Mouse (Mus musculus): ENCODE results near the gene Ei24. TPM values are rescaled to one million over a fixed set of nuclear protein-coding genes. Genes with fewer than 3 reads are reported as not detected.
A peak's percentile ranks its signal among the peaks of the same experiment; 100 is the strongest.

Gene Ei24
- polyA plus RNA-seq, 1 experiment from 2014 or later, result 81.5 TPM

GRCm38 (mm10) chr9:36808126-36808785 lies 11.1 kb upstream of the Ei24 start:
- H3K9me3 ChIP-seq, result no peaks in the 10 kb centered on the region
- no peaks in the 10 kb centered on the region for H3K27me3 ChIP-seq (ENCODE audit: insufficient read depth, poor library complexity, severe bottlenecking)
- H3K4me3 ChIP-seq, result no peak overlapping the region
- no peaks in the 10 kb centered on the region for H3K36me3 ChIP-seq
- H3K27ac ChIP-seq, result no peak overlapping the region
- WGBS, result 80% methylated on average over 5 of the region's 5 CpGs
- no peak for DNase-seq (ENCODE audit: low spot score)
- no peaks in the 10 kb centered on the region for H3K4me1 ChIP-seq

GRCm38 (mm10) chr9:36805256-36805975 lies 8.2 kb upstream of the Ei24 start:
- Histone ChIP-seq H3K4me3 (no peak overlapping the region), H3K27me3 (ENCODE audit: insufficient read depth, poor library complexity, severe bottlenecking) (no peaks in the 10 kb centered on the region), H3K27ac (no peak overlapping the region), H3K36me3 (no peaks in the 10 kb centered on the region), H3K4me1 (no peaks in the 10 kb centered on the region), H3K9me3 (no peaks in the 10 kb centered on the region)
- 85% methylated on average over 3 of the region's 3 CpGs for WGBS
- DNase-seq (ENCODE audit: low spot score), result no peak

- Histone ChIP-seq H3K4me3 (no peak overlapping the region), H3K36me3 (no peaks in the 10 kb centered on the region), H3K4me1 (no peaks in the 10 kb centered on the region), H3K27ac (no peak overlapping the region), H3K27me3 (ENCODE audit: insufficient read depth, poor library complexity, severe bottlenecking) (no peaks in the 10 kb centered on the region), H3K9me3 (no peaks in the 10 kb centered on the region)
- DNase-seq (ENCODE audit: low spot score), result no peak
- whole genome bisulfite sequencing, result 81% methylated on average over 3 of the region's 3 CpGs
Observed at GRCm38 (mm10) chr9:36803926-36804325, 6.7 kb upstream of the Ei24 start.

- no peak overlapping the region for H3K4me3 ChIP-seq
- WGBS, result 75% methylated on average over 6 of the region's 6 CpGs
Observed at GRCm38 (mm10) chr9:36803386-36803785, 6.2 kb upstream of the Ei24 start.

GRCm38 (mm10) chr9:36802951-36803350 lies 5.8 kb upstream of the Ei24 start:
- Histone ChIP-seq H3K4me1 (no peaks in the 10 kb centered on the region), H3K27me3 (ENCODE audit: insufficient read depth, poor library complexity, severe bottlenecking) (no peaks in the 10 kb centered on the region), H3K36me3 (no peaks in the 10 kb centered on the region), H3K9me3 (no peaks in the 10 kb centered on the region), H3K27ac (no peak overlapping the region), H3K4me3 (no peak overlapping the region)
- no peak for DNase-seq (ENCODE audit: low spot score)
- WGBS, result 87% methylated on average over 3 of the region's 3 CpGs

More at GRCm38 (mm10) chr9:36803386-36803785, 6.2 kb upstream of the Ei24 start:
- DNase-seq (ENCODE audit: low spot score), result no peak
- H3K9me3 ChIP-seq, result no peaks in the 10 kb centered on the region
- H3K4me1 ChIP-seq, result no peaks in the 10 kb centered on the region
- H3K27me3 ChIP-seq (ENCODE audit: insufficient read depth, poor library complexity, severe bottlenecking), result no peaks in the 10 kb centered on the region
- H3K36me3 ChIP-seq, result no peaks in the 10 kb centered on the region
- H3K27ac ChIP-seq, result no peak overlapping the region

GRCm38 (mm10) chr9:36801961-36802360 lies 4.8 kb upstream of the Ei24 start:
- H3K27ac ChIP-seq, result no peak overlapping the region
- DNase-seq (ENCODE audit: low spot score), result no peak
- no peaks in the 10 kb centered on the region for H3K27me3 ChIP-seq (ENCODE audit: insufficient read depth, poor library complexity, severe bottlenecking)
- WGBS, result 81% methylated on average over 2 of the region's 2 CpGs
- H3K9me3 ChIP-seq, result no peaks in the 10 kb centered on the region
- H3K36me3 ChIP-seq, result no peaks in the 10 kb centered on the region
- no peaks in the 10 kb centered on the region; the same call in 1 of the 2 replicates for H3K4me1 ChIP-seq
- no peak overlapping the region for H3K4me3 ChIP-seq

- DNase-seq (ENCODE audit: low spot score), result no peak
- no peaks in the 10 kb centered on the region for H3K9me3 ChIP-seq
- whole genome bisulfite sequencing, result 33% methylated on average over 5 of the region's 5 CpGs
- H3K36me3 ChIP-seq, result peaks cover 14% of the 10 kb centered on the region
- H3K4me1 ChIP-seq, result peaks cover 11% of the 10 kb centered on the region
- H3K27me3 ChIP-seq (ENCODE audit: insufficient read depth, poor library complexity, severe bottlenecking), result no peaks in the 10 kb centered on the region
- H3K27ac ChIP-seq, result no peak overlapping the region
- H3K4me3 ChIP-seq, result peak overlapping the region; percentile 95
Observed at GRCm38 (mm10) chr9:36796224-36796623, 969 bp downstream of the Ei24 start.

GRCm38 (mm10) chr9:36795556-36795955 lies 1.6 kb downstream of the Ei24 start:
- peaks cover 20% of the 10 kb centered on the region for H3K36me3 ChIP-seq
- no peak overlapping the region for H3K4me3 ChIP-seq
- no peaks in the 10 kb centered on the region for H3K27me3 ChIP-seq (ENCODE audit: insufficient read depth, poor library complexity, severe bottlenecking)
- DNase-seq (ENCODE audit: low spot score), result no peak
- no peak overlapping the region for H3K27ac ChIP-seq
- WGBS, result 89% methylated on average over 1 of the region's 1 CpGs
- no peaks in the 10 kb centered on the region for H3K9me3 ChIP-seq
- H3K4me1 ChIP-seq, result peaks cover 11% of the 10 kb centered on the region

- no peaks in the 10 kb centered on the region for H3K9me3 ChIP-seq
- WGBS, result 88% methylated on average over 2 of the region's 2 CpGs
- H3K27me3 ChIP-seq (ENCODE audit: insufficient read depth, poor library complexity, severe bottlenecking), result no peaks in the 10 kb centered on the region
- H3K4me3 ChIP-seq, result no peak overlapping the region
- DNase-seq (ENCODE audit: low spot score), result no peak
- peaks cover 11% of the 10 kb centered on the region for H3K4me1 ChIP-seq
- no peak overlapping the region for H3K27ac ChIP-seq
- peaks cover 30% of the 10 kb centered on the region for H3K36me3 ChIP-seq
Observed at GRCm38 (mm10) chr9:36794487-36794886, 2.7 kb downstream of the Ei24 start.

GRCm38 (mm10) chr9:36792191-36792590 lies 5.0 kb downstream of the Ei24 start:
- Histone ChIP-seq H3K4me3 (no peak overlapping the region), H3K27me3 (ENCODE audit: insufficient read depth, poor library complexity, severe bottlenecking) (no peaks in the 10 kb centered on the region), H3K36me3 (peaks cover 53% of the 10 kb centered on the region), H3K27ac (no peak overlapping the region), H3K4me1 (peaks cover 11% of the 10 kb centered on the region), H3K9me3 (no peaks in the 10 kb centered on the region)
- 91% methylated on average over 3 of the region's 3 CpGs for WGBS
- DNase-seq (ENCODE audit: low spot score), result no peak

- no peak overlapping the region for H3K4me3 ChIP-seq
- no peaks in the 10 kb centered on the region for H3K9me3 ChIP-seq
- WGBS, result 88% methylated on average over 2 of the region's 2 CpGs
- no peak overlapping the region for H3K27ac ChIP-seq
- H3K27me3 ChIP-seq (ENCODE audit: insufficient read depth, poor library complexity, severe bottlenecking), result no peaks in the 10 kb centered on the region
- DNase-seq (ENCODE audit: low spot score), result no peak
- no peaks in the 10 kb centered on the region for H3K4me1 ChIP-seq
- peaks cover 89% of the 10 kb centered on the region for H3K36me3 ChIP-seq
Observed at GRCm38 (mm10) chr9:36783921-36784320, 13.3 kb downstream of the Ei24 start.

GRCm38 (mm10) chr9:36769048-36769413 lies 28.2 kb downstream of the Ei24 start:
- Histone ChIP-seq H3K4me1 (peaks cover 12% of the 10 kb centered on the region), H3K27me3 (ENCODE audit: insufficient read depth, poor library complexity, severe bottlenecking) (no peaks in the 10 kb centered on the region), H3K9me3 (no peaks in the 10 kb centered on the region), H3K4me3 (peak overlapping the region; percentile 95; the same call in 1 of the 2 replicates), H3K27ac (no peak overlapping the region; the same call in 1 of the 2 replicates), H3K36me3 (peaks cover 10% of the 10 kb centered on the region; the same call in 1 of the 2 replicates)
- DNase-seq (ENCODE audit: low spot score), result no peak
- 83% methylated on average over 1 of the region's 1 CpGs for WGBS

- H3K27me3 ChIP-seq (ENCODE audit: insufficient read depth, poor library complexity, severe bottlenecking), result no peaks in the 10 kb centered on the region
- H3K4me1 ChIP-seq, result peaks cover 12% of the 10 kb centered on the region
- DNase-seq (ENCODE audit: low spot score), result peak; percentile 84
- H3K27ac ChIP-seq, result peak overlapping the region; percentile 94
- no peaks in the 10 kb centered on the region for H3K9me3 ChIP-seq
- H3K36me3 ChIP-seq, result peaks cover 17% of the 10 kb centered on the region
- peak overlapping the region; percentile 95 for H3K4me3 ChIP-seq
- 12% methylated on average over 25 of the region's 25 CpGs for WGBS
Observed at GRCm38 (mm10) chr9:36768156-36769047, 28.8 kb downstream of the Ei24 start.
